Mouse (Mus musculus) hindbrain, embryonic 11.5 days (tissue): ENCODE results near the gene Clstn2. TPM values are rescaled to one million over a fixed set of nuclear protein-coding genes. Genes with fewer than 3 reads are reported as not detected.

Source experiments
- ATAC-seq: fragments of 200-750 bp; cut with Nextera tagmentation; 2 replicates; pipeline ENCODE4 v1.8.0; 2017; ENCODE audit warnings: mild to moderate bottlenecking, moderate TSS enrichment, moderate library complexity; ENCODE audit not compliant: low FRiP score
- DNase-seq: peaks from one replicate; pipeline ENCODE4 v3.0.0-alpha.2; 2015; ENCODE audit warnings: low spot score
- H3K27ac ChIP-seq: fragments of 300-500 bp; sonication (generic); 2 replicates; pipeline ENCODE4 v1.5.1; 2014; ENCODE audit warnings: mild to moderate bottlenecking, low read depth, low read length
- H3K27me3 ChIP-seq: fragments of 300-500 bp; sonication (generic); 2 replicates; pipeline ENCODE4 v1.6.1; 2014; ENCODE audit warnings: mild to moderate bottlenecking, low read length, moderate library complexity, mixed read lengths; ENCODE audit not compliant: control insufficient read depth, insufficient read depth
- H3K36me3 ChIP-seq: fragments of 300-500 bp; sonication (generic); 2 replicates; pipeline ENCODE4 v1.6.1; 2014; ENCODE audit warnings: mild to moderate bottlenecking, low read length, moderate library complexity, mixed read lengths; ENCODE audit not compliant: control insufficient read depth, insufficient read depth
- H3K4me1 ChIP-seq: fragments of 300-500 bp; sonication (generic); replicated peaks from 2 replicates; pipeline ENCODE4 v1.6.1; 2014; ENCODE audit warnings: low read length, mixed read lengths; ENCODE audit not compliant: control insufficient read depth, insufficient read depth
- H3K4me2 ChIP-seq: fragments of 300-500 bp; sonication (generic); replicated peaks from 2 replicates; pipeline ENCODE4 v1.6.1; 2014; ENCODE audit warnings: mild to moderate bottlenecking, low read depth, low read length
- H3K4me3 ChIP-seq: fragments of 300-500 bp; sonication (generic); 2 replicates; pipeline ENCODE4 v1.5.1; 2014; ENCODE audit warnings: low read depth, low read length
- H3K9ac ChIP-seq: fragments of 300-500 bp; sonication (generic); 2 replicates; pipeline ENCODE4 v1.6.1; 2014; ENCODE audit warnings: low read depth, low read length
- H3K9me3 ChIP-seq: fragments of 300-500 bp; sonication (generic); 2 replicates; pipeline ENCODE4 v1.6.1; 2016; ENCODE audit warnings: low read length; ENCODE audit not compliant: control insufficient read depth
- WGBS: fragments of 180-500 bp; shearing (Covaris S2); extraction: QIAGEN DNeasy Blood & Tissue Kit; methylation state at CpG from one replicate; pipeline ENCODE4 v1.1.7; 2014; 5-methylcytosine and 5-hydroxymethylcytosine counted together
- polyA plus RNA-seq: library from polyadenylated mRNA; unstranded; fragments of >200 nt; fragmentation: Nextera tagmentation; extraction: Ambion mirVana; gene quantifications from 2 replicates; pipeline ENCODE4 v1.2.1, GENCODE M21; 2014

Clstn2 gene
- polyA plus RNA-seq, 1 experiment from 2014 or later, result 2.0 TPM

GRCm38 (mm10) chr9:97460452-97460851 lies 572.5 kb downstream of the Clstn2 start:
- ATAC-seq (no peak), DNase-seq (no peak)
- H3K9me3 ChIP-seq, result no peaks in the 10 kb centered on the region
- no peak overlapping the region for H3K9ac ChIP-seq
- no peaks in the 10 kb centered on the region for H3K4me1 ChIP-seq
- no peak overlapping the region for H3K4me3 ChIP-seq
- H3K4me2 ChIP-seq, result no peak overlapping the region
- no peak overlapping the region for H3K27ac ChIP-seq
- WGBS, result 84% methylated on average over 6 of the region's 6 CpGs
- no peaks in the 10 kb centered on the region for H3K36me3 ChIP-seq
- no peaks in the 10 kb centered on the region for H3K27me3 ChIP-seq

GRCm38 (mm10) chr9:97459745-97460144 lies 573.2 kb downstream of the Clstn2 start:
- H3K27me3 ChIP-seq, result no peaks in the 10 kb centered on the region
- H3K36me3 ChIP-seq, result no peaks in the 10 kb centered on the region
- DNase-seq (no peak), ATAC-seq (no peak)
- WGBS, result 81% methylated on average over 4 of the region's 4 CpGs
- H3K4me1 ChIP-seq, result no peaks in the 10 kb centered on the region
- no peaks in the 10 kb centered on the region for H3K9me3 ChIP-seq
- H3K4me3 ChIP-seq, result no peak overlapping the region
- H3K9ac ChIP-seq, result no peak overlapping the region
- no peak overlapping the region for H3K4me2 ChIP-seq
- H3K27ac ChIP-seq, result no peak overlapping the region

GRCm38 (mm10) chr9:97449316-97450050 lies 583.5 kb downstream of the Clstn2 start:
- H3K9ac ChIP-seq, result no peak overlapping the region
- H3K4me2 ChIP-seq, result no peak overlapping the region
- H3K4me1 ChIP-seq, result no peaks in the 10 kb centered on the region
- no peak overlapping the region for H3K4me3 ChIP-seq
- no peaks in the 10 kb centered on the region for H3K36me3 ChIP-seq
- ATAC-seq, result no peak
- no peaks in the 10 kb centered on the region for H3K9me3 ChIP-seq
- no peaks in the 10 kb centered on the region for H3K27me3 ChIP-seq
- H3K27ac ChIP-seq, result no peak overlapping the region
- DNase-seq, result no peak
- 88% methylated on average over 13 of the region's 13 CpGs for WGBS

GRCm38 (mm10) chr9:97439872-97440636 lies 592.9 kb downstream of the Clstn2 start:
- WGBS, result 62% methylated on average over 7 of the region's 7 CpGs
- Histone ChIP-seq H3K9me3 (no peaks in the 10 kb centered on the region), H3K36me3 (no peaks in the 10 kb centered on the region), H3K4me2 (no peak overlapping the region), H3K4me3 (no peak overlapping the region), H3K27ac (no peak overlapping the region), H3K9ac (no peak overlapping the region), H3K27me3 (no peaks in the 10 kb centered on the region), H3K4me1 (0 out of 2 replicates have a peak, but pooled peaks cover 2% of the 10 kb centered on the region)
- DNase-seq, result no peak
- no peak for ATAC-seq

- Histone ChIP-seq H3K9ac (no peak overlapping the region), H3K4me3 (no peak overlapping the region), H3K4me1 (no peaks in the 10 kb centered on the region), H3K27ac (no peak overlapping the region), H3K9me3 (no peaks in the 10 kb centered on the region), H3K4me2 (no peak overlapping the region), H3K36me3 (no peaks in the 10 kb centered on the region), H3K27me3 (no peaks in the 10 kb centered on the region)
- WGBS, result 67% methylated on average over 3 of the region's 3 CpGs
- no peak for ATAC-seq
- DNase-seq, result no peak
Measured at GRCm38 (mm10) chr9:97434666-97435065, 598.3 kb downstream of the Clstn2 start.

- Histone ChIP-seq H3K9me3 (no peaks in the 10 kb centered on the region), H3K36me3 (no peaks in the 10 kb centered on the region), H3K4me3 (no peak overlapping the region), H3K27ac (no peak overlapping the region), H3K4me2 (no peak overlapping the region), H3K4me1 (no peaks in the 10 kb centered on the region), H3K9ac (no peak overlapping the region), H3K27me3 (no peaks in the 10 kb centered on the region)
- no peak for DNase-seq
- no peak for ATAC-seq
- WGBS, result 88% methylated on average over 1 of the region's 1 CpGs
Measured at GRCm38 (mm10) chr9:97429885-97430449, 603.0 kb downstream of the Clstn2 start.

GRCm38 (mm10) chr9:97428127-97428526 lies 604.9 kb downstream of the Clstn2 start:
- Histone ChIP-seq H3K4me2 (no peak overlapping the region), H3K27ac (no peak overlapping the region), H3K4me3 (no peak overlapping the region), H3K4me1 (no peaks in the 10 kb centered on the region), H3K9me3 (no peaks in the 10 kb centered on the region), H3K9ac (no peak overlapping the region), H3K36me3 (no peaks in the 10 kb centered on the region), H3K27me3 (no peaks in the 10 kb centered on the region)
- WGBS, result 84% methylated on average over 7 of the region's 7 CpGs
- DNase-seq (no peak), ATAC-seq (no peak)

- H3K27ac ChIP-seq, result no peak overlapping the region
- H3K27me3 ChIP-seq, result no peaks in the 10 kb centered on the region
- no peak overlapping the region for H3K9ac ChIP-seq
- 56% methylated on average over 5 of the region's 5 CpGs for WGBS
- H3K4me2 ChIP-seq, result no peak overlapping the region
- no peak overlapping the region for H3K4me3 ChIP-seq
- no peaks in the 10 kb centered on the region for H3K4me1 ChIP-seq
- H3K9me3 ChIP-seq, result no peaks in the 10 kb centered on the region
- ATAC-seq (no peak), DNase-seq (no peak)
- H3K36me3 ChIP-seq, result no peaks in the 10 kb centered on the region
Measured at GRCm38 (mm10) chr9:97420896-97421295, 612.1 kb downstream of the Clstn2 start.
